Mouse (Mus musculus) erythroblast, embryonic 14.5 days (primary cell): ENCODE results near the gene Card19.

Source experiments
- GATA1 ChIP-seq: IDR thresholded peaks from 2 replicates; pipeline ENCODE4 v1.6.1; 2012; ENCODE audit warnings: low read length, inconsistent platforms, mixed read lengths
- TAL1 ChIP-seq: IDR thresholded peaks from 3 replicates; pipeline ENCODE4 v1.6.1; 2012; ENCODE audit warnings: low read length, inconsistent platforms, mixed read lengths

DNA sequence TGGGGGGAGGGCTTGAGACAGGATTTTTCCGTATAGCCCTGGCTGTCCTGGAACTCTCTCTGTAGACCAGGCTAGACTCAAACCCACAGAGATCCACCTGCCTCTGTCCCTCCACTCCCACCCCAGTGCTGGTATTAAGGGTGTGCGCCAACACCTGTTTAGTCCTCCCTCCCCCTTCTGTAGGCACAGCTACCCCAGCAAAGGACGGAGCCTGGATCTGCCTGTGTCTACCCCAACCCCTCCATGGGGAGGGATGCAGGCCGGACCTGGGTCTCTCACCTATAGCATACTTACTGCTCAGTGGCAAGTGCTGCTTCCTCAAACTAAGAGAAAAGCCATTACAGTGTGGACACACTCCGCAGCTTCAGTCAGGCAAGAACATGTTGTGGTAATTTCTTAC, 35.6 kb downstream of the Card19 start:
- TF ChIP-seq GATA1, result no peak
- TF ChIP-seq TAL1, result no peak
